11 mouse cellular contexts compared by ENCODE assay signal in genomic region chr19:44564006-44564405, GRCm38 (mm10). TPM values are rescaled to one million over a fixed set of nuclear protein-coding genes. Genes with fewer than 3 reads are reported as not detected.
A peak's percentile ranks its signal among the peaks of the same experiment; 100 is the strongest.
DNase-seq lines count a peak whose midpoint lies in the region; ATAC-seq and TF ChIP-seq lines count a peak whose summit lies in the region.
"Had no signal": no experiment of that assay in that cellular context is flagged by ENCODE, and none has a peak within 500 bp of the region (broad histone marks: within the 10 kb centered on the region; RNA-seq: fewer than 3 reads in every experiment).

No protein-coding gene starts in this region.

- ATAC-seq in hindbrain, embryonic 14.5 days (ENCODE audit: low FRiP score): no peak
- ATAC-seq in stomach, embryonic 15.5 days (ENCODE audit: insufficient read depth, low FRiP score, low read depth): no peak

- H3K27ac ChIP-seq in layer of hippocampus, adult 2 months: no peak overlapping the region
- no peak overlapping the region for H3K27ac ChIP-seq in hindbrain, embryonic 14.5 days
- H3K27ac ChIP-seq in stomach, embryonic 15.5 days: no peak overlapping the region

- 92% methylated on average over 14 of the region's 14 CpGs for WGBS in hindbrain, embryonic 14.5 days
- WGBS in lung, adult 2 months: 76% methylated on average over 14 of the region's 14 CpGs
- 87% methylated on average over 14 of the region's 14 CpGs for WGBS in stomach, embryonic 15.5 days

- DNase-seq in layer of hippocampus, adult 2 months (ENCODE audit: low spot score in 2 of 2): no peak
- DNase-seq in layer of hippocampus, adult 11-12 months (ENCODE audit: low spot score): no peak
- no peak for DNase-seq in hindbrain, embryonic 14.5 days (ENCODE audit: low spot score)
- DNase-seq in lung, adult 2 months: peak; percentile 41
- DNase-seq in layer of hippocampus, adult 9-11 months: no peak
- DNase-seq in cerebellum, adult 8-10 months: no peak
- no peak for DNase-seq in ovary, postnatal 14 days (ENCODE audit: low spot score)

- peaks cover 12% of the 10 kb centered on the region for H3K4me1 ChIP-seq in hindbrain, embryonic 14.5 days (replicated peaks; ENCODE audit: control insufficient read depth, insufficient read depth, low read length)
- peaks cover 3% of the 10 kb centered on the region; the same call in 1 of the 2 replicates for H3K4me1 ChIP-seq in lung, adult 2 months (ENCODE audit: control insufficient read depth, insufficient read depth, low read length)
- peaks cover 15% of the 10 kb centered on the region for H3K4me1 ChIP-seq in stomach, embryonic 15.5 days

- H3K4me2 ChIP-seq in hindbrain, embryonic 14.5 days (replicated peaks): peak overlapping the region; percentile 64
- H3K4me2 ChIP-seq in stomach, embryonic 15.5 days: peak overlapping the region; percentile 63; the same call in 1 of the 2 replicates

- peaks cover under 1% of the 10 kb centered on the region; the same call in 1 of the 2 replicates for H3K27me3 ChIP-seq in hindbrain, embryonic 14.5 days (ENCODE audit: control insufficient read depth, insufficient read depth, low read length)
- no peaks in the 10 kb centered on the region for H3K27me3 ChIP-seq in stomach, embryonic 15.5 days (replicated peaks)

- H3K9me3 ChIP-seq in hindbrain, embryonic 14.5 days (ENCODE audit: control insufficient read depth, low read length): no peaks in the 10 kb centered on the region
- no peaks in the 10 kb centered on the region for H3K9me3 ChIP-seq in stomach, embryonic 15.5 days

- no peak for TF ChIP-seq CTCF in layer of hippocampus, adult 2 months (conservative IDR thresholded peaks at IDR 0.05)
- TF ChIP-seq CTCF in lung, adult 2 months (IDR thresholded peaks at IDR 0.05; ENCODE audit: insufficient read depth, low read length): no peak

- H3K9ac ChIP-seq in hindbrain, embryonic 14.5 days: no peak overlapping the region
- H3K9ac ChIP-seq in stomach, embryonic 15.5 days: no peak overlapping the region

- peak overlapping the region; percentile 67; the same call in 1 of the 2 replicates for H3K4me3 ChIP-seq in layer of hippocampus, adult 2 months
- H3K4me3 ChIP-seq in hindbrain, embryonic 14.5 days (replicated peaks; ENCODE audit: low read length): no peak overlapping the region
- no peak overlapping the region for H3K4me3 ChIP-seq in lung, adult 2 months (replicated peaks; ENCODE audit: extremely low read depth, low read depth, low read length)
- no peak overlapping the region for H3K4me3 ChIP-seq in stomach, embryonic 15.5 days (replicated peaks)

- TF ChIP-seq POLR2A in lung, adult 2 months (IDR thresholded peaks at IDR 0.05; ENCODE audit: borderline replicate concordance, extremely low read depth, low read depth, low read length): no peak

- H3K36me3 ChIP-seq in hindbrain, embryonic 14.5 days (replicated peaks; ENCODE audit: control insufficient read depth, insufficient read depth): peaks cover 45% of the 10 kb centered on the region
- peaks cover 19% of the 10 kb centered on the region for H3K36me3 ChIP-seq in stomach, embryonic 15.5 days

RNA-seq across cellular contexts. Expression of gene Hif1an, which starts 1.4 kb away (rescaled TPM):
- 10 to 100 TPM; 32.7 to 33.6 TPM for total RNA-seq in layer of hippocampus, adult 2 months (2021)
- polyA plus RNA-seq in hindbrain, embryonic 14.5 days (2014; fragmentation: Nextera tagmentation; extraction: Ambion mirVana): 19.3 and 20.6 TPM in 2 replicates
- polyA plus RNA-seq in lung, adult 2 months (2012; rRNA removed): 15.2 and 27.0 TPM in 2 replicates
- polyA plus RNA-seq in stomach, embryonic 15.5 days (2015; fragmentation: Nextera tagmentation; extraction: Ambion mirVana): 27.0 and 27.2 TPM in 2 replicates

RNA-seq across cellular contexts. Expression of gene Ndufb8, which starts 8.8 kb away (rescaled TPM):
- 100 to 1,000 TPM; 349 to 378 TPM for total RNA-seq in layer of hippocampus, adult 2 months (2021)
- polyA plus RNA-seq in hindbrain, embryonic 14.5 days (2014; fragmentation: Nextera tagmentation; extraction: Ambion mirVana): 724 and 765 TPM in 2 replicates
- 251 and 363 TPM in 2 replicates for polyA plus RNA-seq in lung, adult 2 months (2012; rRNA removed)
- 542 and 594 TPM in 2 replicates for polyA plus RNA-seq in stomach, embryonic 15.5 days (2015; fragmentation: Nextera tagmentation; extraction: Ambion mirVana)

RNA-seq across cellular contexts. Expression of gene Gm20538, which starts 11.4 kb away (rescaled TPM):
- total RNA-seq in layer of hippocampus, adult 2 months (2021): not detected
- not detected in 2 replicates for polyA plus RNA-seq in hindbrain, embryonic 14.5 days (2014; fragmentation: Nextera tagmentation; extraction: Ambion mirVana)
- polyA plus RNA-seq in lung, adult 2 months (2012; rRNA removed): not detected in 2 replicates
- polyA plus RNA-seq in stomach, embryonic 15.5 days (2015; fragmentation: Nextera tagmentation; extraction: Ambion mirVana): 1.0 TPM in 1 of 2 replicates, not detected in the other
- total RNA-seq: gastrocnemius, adult 18-20 months; layer of hippocampus, adult 18-20 months had no signal
- polyA plus RNA-seq: urinary bladder, adult 2 months had no signal

RNA-seq across cellular contexts. Expression of gene Sec31b, which starts 18.3 kb away (rescaled TPM):
- under 1 TPM; 0.12 to 0.67 TPM for total RNA-seq in layer of hippocampus, adult 2 months (2021)
- 0.21 and 0.25 TPM in 2 replicates for polyA plus RNA-seq in hindbrain, embryonic 14.5 days (2014; fragmentation: Nextera tagmentation; extraction: Ambion mirVana)
- 3.6 TPM in 2 replicates for polyA plus RNA-seq in lung, adult 2 months (2012; rRNA removed)
- 0.63 and 0.66 TPM in 2 replicates for polyA plus RNA-seq in stomach, embryonic 15.5 days (2015; fragmentation: Nextera tagmentation; extraction: Ambion mirVana)
